Mouse (Mus musculus): ENCODE results near the gene Nlrc3. TPM values are rescaled to one million over a fixed set of nuclear protein-coding genes. Genes with fewer than 3 reads are reported as not detected.
A peak's percentile ranks its signal among the peaks of the same experiment; 100 is the strongest.

Gene Nlrc3
- polyA plus RNA-seq, 1 experiment from 2014 or later: 1.9 TPM

DNA sequence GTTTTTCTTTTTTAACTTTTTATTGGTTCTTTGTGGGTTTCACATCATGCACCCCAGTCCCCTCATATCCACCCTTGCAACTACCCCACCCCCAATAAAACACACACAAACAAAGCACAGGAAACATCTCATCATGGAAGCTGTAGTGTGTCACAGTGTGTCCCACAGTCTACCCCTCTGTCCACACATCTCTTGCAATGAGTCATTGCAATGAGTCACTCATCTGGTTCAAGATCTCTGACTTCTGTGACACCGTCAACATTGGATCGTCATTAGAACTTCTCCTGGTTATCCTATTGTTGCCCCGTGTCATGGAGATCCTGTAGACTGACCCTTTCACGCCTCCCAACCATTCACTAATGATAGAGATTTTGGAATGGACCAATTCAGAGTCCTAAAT is 41.7 kb downstream of the Nlrc3 start:
- Histone ChIP-seq H3K9ac (ENCODE audit: low read length) (no peak overlapping the region), H3K4me1 (replicated peaks; ENCODE audit: control insufficient read depth, insufficient read depth, low read length) (no peaks in the 10 kb centered on the region), H3K4me2 (ENCODE audit: low read depth, low read length) (no peak overlapping the region), H3K36me3 (ENCODE audit: control insufficient read depth, insufficient read depth, low read length) (peaks cover 16% of the 10 kb centered on the region), H3K4me3 (ENCODE audit: low read length) (no peak overlapping the region), H3K27ac (ENCODE audit: low read length) (no peak overlapping the region), H3K27me3 (ENCODE audit: control insufficient read depth, insufficient read depth, low read depth, low read length) (no peaks in the 10 kb centered on the region), H3K9me3 (ENCODE audit: control insufficient read depth, low read length) (no peaks in the 10 kb centered on the region)
- no peak; the same call in 1 of the 2 replicates for ATAC-seq (ENCODE audit: low read depth)
- WGBS: 86% methylated on average over 4 of the region's 4 CpGs

DNA sequence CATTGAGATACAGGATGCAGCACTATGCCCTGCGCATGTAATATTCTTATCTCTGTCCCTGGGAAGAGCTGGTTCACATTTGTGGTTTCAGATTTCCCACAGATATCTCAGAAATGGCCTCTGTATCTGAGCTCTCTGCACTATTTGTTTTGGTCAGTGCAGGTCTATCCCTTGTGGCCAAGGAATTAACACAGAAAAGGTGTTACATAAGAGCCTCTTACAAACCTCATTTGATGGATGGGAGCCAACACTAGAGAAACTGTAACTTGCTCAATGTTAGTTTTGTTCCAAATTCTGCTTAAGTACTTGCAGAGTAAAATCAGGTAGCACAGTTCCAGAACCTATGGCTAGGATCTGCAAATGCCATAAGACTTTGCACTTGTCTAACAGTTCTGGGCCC is 42.3 kb downstream of the Nlrc3 start:
- Histone ChIP-seq H3K9me3 (ENCODE audit: control insufficient read depth, low read length) (no peaks in the 10 kb centered on the region), H3K27ac (ENCODE audit: low read length) (no peak overlapping the region), H3K4me2 (ENCODE audit: low read depth, low read length) (no peak overlapping the region), H3K27me3 (ENCODE audit: control insufficient read depth, insufficient read depth, low read depth, low read length) (no peaks in the 10 kb centered on the region), H3K9ac (ENCODE audit: low read length) (no peak overlapping the region), H3K4me1 (replicated peaks; ENCODE audit: control insufficient read depth, insufficient read depth, low read length) (no peaks in the 10 kb centered on the region), H3K36me3 (ENCODE audit: control insufficient read depth, insufficient read depth, low read length) (peaks cover 16% of the 10 kb centered on the region), H3K4me3 (ENCODE audit: low read length) (no peak overlapping the region)
- 84% methylated on average over 1 of the region's 1 CpGs for WGBS
- ATAC-seq (ENCODE audit: low read depth): peak; percentile 76

DNA sequence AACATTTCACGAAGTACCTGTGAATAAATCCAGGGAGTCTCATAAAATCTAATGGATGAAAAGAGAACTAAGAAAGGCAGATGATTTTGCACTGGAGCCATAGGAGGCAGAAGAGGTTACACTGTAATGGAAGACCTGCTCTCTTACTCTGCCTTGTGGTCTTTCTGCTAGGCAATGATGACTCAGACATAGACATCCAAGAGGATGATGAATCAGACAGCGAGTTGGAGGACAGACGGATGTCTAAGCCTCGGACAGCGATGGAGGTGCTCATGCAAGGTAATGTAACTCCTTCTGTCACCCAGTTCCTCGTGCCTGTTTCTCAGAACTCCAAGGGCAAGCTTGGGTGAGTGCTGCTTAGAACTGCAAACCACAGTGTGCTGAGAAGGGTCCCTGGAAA is 42.9 kb downstream of the Nlrc3 start:
- no peak for ATAC-seq (ENCODE audit: low read depth)
- H3K4me3 ChIP-seq (ENCODE audit: low read length): no peak overlapping the region
- H3K27me3 ChIP-seq (ENCODE audit: control insufficient read depth, insufficient read depth, low read depth, low read length): no peaks in the 10 kb centered on the region
- H3K4me2 ChIP-seq (ENCODE audit: low read depth, low read length): no peak overlapping the region
- H3K27ac ChIP-seq (ENCODE audit: low read length): no peak overlapping the region
- 90% methylated on average over 6 of the region's 6 CpGs for WGBS
- peaks cover 14% of the 10 kb centered on the region for H3K36me3 ChIP-seq (ENCODE audit: control insufficient read depth, insufficient read depth, low read length)
- H3K9ac ChIP-seq (ENCODE audit: low read length): no peak overlapping the region
- no peaks in the 10 kb centered on the region for H3K4me1 ChIP-seq (replicated peaks; ENCODE audit: control insufficient read depth, insufficient read depth, low read length)
- H3K9me3 ChIP-seq (ENCODE audit: control insufficient read depth, low read length): no peaks in the 10 kb centered on the region

DNA sequence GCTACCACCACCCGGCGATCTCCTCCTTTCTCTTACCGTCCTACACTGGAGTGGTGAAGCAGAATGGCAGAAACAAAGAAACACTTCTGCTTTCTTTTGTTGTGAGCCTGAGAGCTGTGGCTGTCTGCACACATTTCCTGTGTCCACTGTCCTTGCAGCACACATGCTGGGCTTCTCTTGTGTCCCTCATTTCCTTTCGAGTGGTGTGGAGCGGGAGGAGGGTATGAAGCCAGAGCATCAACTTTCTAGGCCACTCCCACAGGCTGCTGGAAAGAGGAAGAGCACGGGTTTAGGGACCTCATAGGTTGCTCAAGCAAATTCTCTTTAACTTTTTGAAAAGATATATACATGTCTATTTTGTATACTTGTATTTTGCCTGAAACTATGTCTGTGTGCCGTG is 47.3 kb downstream of the Nlrc3 start:
- 78% methylated on average over 7 of the region's 7 CpGs for WGBS
- Histone ChIP-seq H3K9me3 (ENCODE audit: control insufficient read depth, low read length) (no peaks in the 10 kb centered on the region), H3K27me3 (ENCODE audit: control insufficient read depth, insufficient read depth, low read depth, low read length) (no peaks in the 10 kb centered on the region), H3K4me1 (replicated peaks; ENCODE audit: control insufficient read depth, insufficient read depth, low read length) (no peaks in the 10 kb centered on the region), H3K4me3 (ENCODE audit: low read length) (no peak overlapping the region), H3K4me2 (ENCODE audit: low read depth, low read length) (no peak overlapping the region), H3K9ac (ENCODE audit: low read length) (no peak overlapping the region), H3K36me3 (ENCODE audit: control insufficient read depth, insufficient read depth, low read length) (peaks cover 14% of the 10 kb centered on the region), H3K27ac (ENCODE audit: low read length) (0 out of 2 replicates have a peak overlapping the region, but pooled peaks have one; percentile 13)
- ATAC-seq (ENCODE audit: low read depth): peak; percentile 67

DNA sequence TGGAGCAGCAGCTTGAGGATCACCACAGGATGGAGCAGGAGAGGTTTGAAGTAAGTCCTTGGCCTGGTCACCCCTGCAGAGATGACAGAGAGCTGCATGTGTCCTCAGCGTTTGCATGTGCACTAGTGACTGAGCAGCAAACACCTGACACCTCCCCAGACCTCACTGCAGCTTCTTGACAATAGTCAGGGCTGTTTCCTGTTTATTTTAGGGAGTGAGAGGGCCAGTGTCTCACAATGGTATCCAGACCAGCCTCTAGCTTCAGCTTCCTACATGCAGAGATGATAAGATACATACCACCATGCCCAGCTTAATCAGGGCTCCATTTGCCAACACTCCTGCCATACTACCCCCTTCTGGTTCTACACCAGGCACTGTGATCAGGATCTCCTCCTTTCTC is 47.9 kb downstream of the Nlrc3 start:
- H3K27me3 ChIP-seq (ENCODE audit: control insufficient read depth, insufficient read depth, low read depth, low read length): no peaks in the 10 kb centered on the region
- peak; percentile 53 for ATAC-seq (ENCODE audit: low read depth)
- 39% methylated on average over 1 of the region's 1 CpGs for WGBS
- no peak overlapping the region for H3K4me2 ChIP-seq (ENCODE audit: low read depth, low read length)
- no peak overlapping the region for H3K4me3 ChIP-seq (ENCODE audit: low read length)
- H3K9ac ChIP-seq (ENCODE audit: low read length): no peak overlapping the region
- no peaks in the 10 kb centered on the region for H3K4me1 ChIP-seq (replicated peaks; ENCODE audit: control insufficient read depth, insufficient read depth, low read length)
- no peak overlapping the region for H3K27ac ChIP-seq (ENCODE audit: low read length)
- peaks cover 17% of the 10 kb centered on the region for H3K36me3 ChIP-seq (ENCODE audit: control insufficient read depth, insufficient read depth, low read length)
- no peaks in the 10 kb centered on the region for H3K9me3 ChIP-seq (ENCODE audit: control insufficient read depth, low read length)

DNA sequence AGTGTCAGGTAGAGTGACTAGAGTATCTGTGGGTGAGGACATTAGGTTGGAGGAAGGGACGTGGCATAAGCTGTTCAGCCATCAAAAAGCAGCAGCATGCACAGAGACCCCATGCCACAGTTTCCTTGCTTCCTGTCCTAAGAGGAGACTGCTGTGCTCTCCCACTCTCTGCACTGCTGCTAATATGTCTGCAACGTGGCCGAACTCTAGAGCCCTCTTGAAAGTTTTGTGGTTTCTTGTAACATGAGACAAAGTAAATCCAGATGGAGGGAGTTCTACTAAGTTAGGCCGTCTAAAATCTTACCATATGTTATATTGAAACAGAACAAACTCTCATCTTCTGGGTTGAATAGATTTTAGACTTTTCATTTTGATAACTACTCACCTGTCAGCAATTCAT is 52.5 kb downstream of the Nlrc3 start:
- no peak overlapping the region for H3K9ac ChIP-seq (ENCODE audit: low read length)
- no peaks in the 10 kb centered on the region for H3K27me3 ChIP-seq (ENCODE audit: control insufficient read depth, insufficient read depth, low read depth, low read length)
- no peaks in the 10 kb centered on the region for H3K9me3 ChIP-seq (ENCODE audit: control insufficient read depth, low read length)
- 55% methylated on average over 4 of the region's 4 CpGs for WGBS
- peaks cover 19% of the 10 kb centered on the region for H3K36me3 ChIP-seq (ENCODE audit: control insufficient read depth, insufficient read depth, low read length)
- no peak overlapping the region for H3K4me3 ChIP-seq (ENCODE audit: low read length)
- ATAC-seq (ENCODE audit: low read depth): peak; percentile 82
- H3K4me1 ChIP-seq (replicated peaks; ENCODE audit: control insufficient read depth, insufficient read depth, low read length): no peaks in the 10 kb centered on the region
- H3K4me2 ChIP-seq (ENCODE audit: low read depth, low read length): no peak overlapping the region
- H3K27ac ChIP-seq (ENCODE audit: low read length): peak overlapping the region; percentile 67

DNA sequence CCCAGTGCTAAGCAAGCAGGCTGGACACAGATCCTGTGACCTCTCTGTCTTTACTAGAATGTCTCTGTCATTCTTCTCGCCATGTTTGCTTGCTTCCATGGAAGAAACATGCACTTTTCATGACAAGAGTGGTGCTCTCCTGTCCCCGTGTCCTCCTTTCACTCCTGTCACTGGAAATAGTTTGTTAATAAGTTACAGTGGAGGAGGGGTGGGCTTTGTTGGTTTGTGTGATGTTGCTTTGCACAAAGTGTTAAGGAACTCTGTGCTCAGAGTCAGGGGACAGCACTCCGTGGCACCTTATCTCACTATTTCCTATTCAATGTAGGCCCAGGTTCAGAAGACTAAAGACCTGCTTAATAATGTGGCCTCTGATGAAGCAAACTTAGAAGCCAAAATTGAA is 52.9 kb downstream of the Nlrc3 start:
- no peaks in the 10 kb centered on the region for H3K9me3 ChIP-seq (ENCODE audit: control insufficient read depth, low read length)
- H3K4me2 ChIP-seq (ENCODE audit: low read depth, low read length): no peak overlapping the region
- peak; percentile 37; the same call in 1 of the 2 replicates for ATAC-seq (ENCODE audit: low read depth)
- H3K36me3 ChIP-seq (ENCODE audit: control insufficient read depth, insufficient read depth, low read length): peaks cover 19% of the 10 kb centered on the region
- H3K27me3 ChIP-seq (ENCODE audit: control insufficient read depth, insufficient read depth, low read depth, low read length): no peaks in the 10 kb centered on the region
- no peak overlapping the region for H3K4me3 ChIP-seq (ENCODE audit: low read length)
- no peaks in the 10 kb centered on the region for H3K4me1 ChIP-seq (replicated peaks; ENCODE audit: control insufficient read depth, insufficient read depth, low read length)
- no peak overlapping the region for H3K9ac ChIP-seq (ENCODE audit: low read length)
- H3K27ac ChIP-seq (ENCODE audit: low read length): peak overlapping the region; percentile 48
- WGBS: 58% methylated on average over 3 of the region's 3 CpGs

DNA sequence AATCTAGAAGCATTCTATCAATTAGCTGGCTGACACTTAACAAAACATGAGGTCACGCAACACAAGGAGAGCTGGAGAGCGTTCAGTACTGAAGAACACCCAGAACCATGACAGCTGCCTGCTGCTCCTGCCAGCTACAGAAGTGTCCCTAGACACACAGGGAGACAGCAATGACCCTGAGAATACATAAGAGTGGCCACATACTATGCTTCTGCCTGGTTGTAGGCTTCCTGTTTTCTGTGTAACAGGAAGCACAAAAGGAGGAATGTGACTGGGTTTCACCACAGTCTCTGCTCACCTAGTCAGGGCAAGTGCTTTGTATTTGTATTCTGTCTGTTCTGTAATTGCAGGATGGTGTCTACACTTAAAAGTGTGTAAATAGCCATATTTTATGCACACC is 55.7 kb downstream of the Nlrc3 start:
- Histone ChIP-seq H3K27ac (ENCODE audit: low read length) (no peak overlapping the region), H3K9ac (ENCODE audit: low read length) (no peak overlapping the region), H3K4me2 (ENCODE audit: low read depth, low read length) (no peak overlapping the region), H3K9me3 (ENCODE audit: control insufficient read depth, low read length) (no peaks in the 10 kb centered on the region), H3K4me3 (ENCODE audit: low read length) (no peak overlapping the region), H3K4me1 (replicated peaks; ENCODE audit: control insufficient read depth, insufficient read depth, low read length) (no peaks in the 10 kb centered on the region), H3K27me3 (ENCODE audit: control insufficient read depth, insufficient read depth, low read depth, low read length) (no peaks in the 10 kb centered on the region), H3K36me3 (ENCODE audit: control insufficient read depth, insufficient read depth, low read length) (peaks cover 15% of the 10 kb centered on the region)
- ATAC-seq (ENCODE audit: low read depth): no peak
- 80% methylated on average over 2 of the region's 2 CpGs for WGBS

DNA sequence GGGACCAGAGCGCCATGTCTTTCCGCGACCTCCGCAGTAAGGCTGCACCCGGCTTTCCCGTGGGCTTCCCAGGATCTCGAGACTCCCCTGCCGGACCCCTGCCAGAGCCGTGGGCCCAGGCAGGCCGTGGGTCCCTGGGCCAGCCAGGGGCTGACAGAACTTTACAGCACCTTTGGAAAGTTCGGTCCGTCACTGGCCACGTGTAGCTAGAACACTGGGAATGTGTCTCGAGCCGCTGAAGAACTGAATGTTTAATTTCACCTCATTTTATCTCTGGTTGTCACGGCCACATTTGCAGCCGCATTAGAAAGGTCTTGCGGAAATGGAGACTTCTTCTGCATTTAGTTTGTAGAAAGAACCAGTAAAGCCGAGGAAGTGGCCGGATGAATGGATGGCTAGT is 67.3 kb downstream of the Nlrc3 start:
- Histone ChIP-seq H3K36me3 (ENCODE audit: control insufficient read depth, insufficient read depth, low read length) (peaks cover 18% of the 10 kb centered on the region), H3K27ac (ENCODE audit: low read length) (peak overlapping the region; percentile 82), H3K4me3 (ENCODE audit: low read length) (peak overlapping the region; percentile 78), H3K9me3 (ENCODE audit: control insufficient read depth, low read length) (no peaks in the 10 kb centered on the region), H3K9ac (ENCODE audit: low read length) (peak overlapping the region; percentile 87), H3K27me3 (ENCODE audit: control insufficient read depth, insufficient read depth, low read depth, low read length) (no peaks in the 10 kb centered on the region), H3K4me2 (ENCODE audit: low read depth, low read length) (peak overlapping the region; percentile 72), H3K4me1 (replicated peaks; ENCODE audit: control insufficient read depth, insufficient read depth, low read length) (peaks cover 5% of the 10 kb centered on the region)
- 4% methylated on average over 20 of the region's 20 CpGs for WGBS
- ATAC-seq (ENCODE audit: low read depth): no peak

DNA sequence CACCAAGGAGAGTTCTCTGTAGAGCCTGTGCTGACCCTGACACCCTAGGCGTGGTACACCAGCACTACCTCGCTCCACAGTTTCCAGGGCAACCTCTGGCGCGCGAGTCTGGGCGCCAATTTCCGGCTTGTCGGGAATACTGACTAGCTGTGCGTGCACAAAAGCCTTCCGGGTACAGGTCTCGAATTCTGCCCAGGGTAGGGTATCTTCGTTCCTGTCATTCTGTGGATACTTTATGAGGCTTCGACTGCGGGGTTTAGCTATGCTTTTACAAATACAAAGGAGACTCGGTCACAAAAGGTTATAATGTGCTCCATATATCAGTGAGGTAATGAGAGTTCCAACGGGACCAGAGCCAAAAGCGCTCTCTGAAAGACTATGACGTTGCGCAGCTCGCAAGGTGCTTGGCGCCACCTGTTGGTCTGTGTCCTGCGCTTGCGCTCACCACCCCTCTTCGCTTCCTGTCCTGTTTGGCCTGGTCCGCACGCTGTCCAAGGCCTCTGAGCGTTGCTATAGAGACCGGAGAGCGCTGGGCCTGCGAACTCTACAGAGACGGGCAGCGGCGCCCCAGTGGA is 67.8 kb downstream of the Nlrc3 start, which contains the start of the genes 1700037C18Rik and Cluap1:
Gene 1700037C18Rik (minus strand): TSS at position 153 of the 575 bp plus-strand sequence.
Gene Cluap1 (plus strand): TSS at position 265 of the 575 bp plus-strand sequence.
- Histone ChIP-seq H3K4me3 (ENCODE audit: low read length) (peak within 1 kb of the TSS; percentile 78), H3K9ac (ENCODE audit: low read length) (peak within 1 kb of the TSS; percentile 87), H3K9me3 (ENCODE audit: control insufficient read depth, low read length) (no peaks in the 10 kb centered on the region), H3K27me3 (ENCODE audit: control insufficient read depth, insufficient read depth, low read depth, low read length) (no peaks in the 10 kb centered on the region), H3K27ac (ENCODE audit: low read length) (peak within 1 kb of the TSS; percentile 82), H3K4me1 (replicated peaks; ENCODE audit: control insufficient read depth, insufficient read depth, low read length) (peaks cover 5% of the 10 kb centered on the region), H3K4me2 (ENCODE audit: low read depth, low read length) (peak within 1 kb of the TSS; percentile 72), H3K36me3 (ENCODE audit: control insufficient read depth, insufficient read depth, low read length) (peaks cover 21% of the 10 kb centered on the region)
- WGBS: under 1% methylated on average over 33 of the region's 33 CpGs
- peak; percentile 99 for ATAC-seq (ENCODE audit: low read depth)

Data from lung, embryonic 16.5 days (tissue).